Mouse (Mus musculus) stomach, postnatal 0 days (tissue): ENCODE results near the gene Cnn3.

ENCODE experiments used
- CTCF ChIP-seq: IDR thresholded peaks from 2 replicates; pipeline ENCODE4 v1.5.1; 2016; ENCODE audit warnings: antibody characterized with exemption, low read depth, mild to moderate bottlenecking, moderate library complexity
- EP300 ChIP-seq: optimal IDR thresholded peaks from 2 replicates; pipeline ENCODE3; 2016; ENCODE audit warnings: antibody characterized with exemption

DNA sequence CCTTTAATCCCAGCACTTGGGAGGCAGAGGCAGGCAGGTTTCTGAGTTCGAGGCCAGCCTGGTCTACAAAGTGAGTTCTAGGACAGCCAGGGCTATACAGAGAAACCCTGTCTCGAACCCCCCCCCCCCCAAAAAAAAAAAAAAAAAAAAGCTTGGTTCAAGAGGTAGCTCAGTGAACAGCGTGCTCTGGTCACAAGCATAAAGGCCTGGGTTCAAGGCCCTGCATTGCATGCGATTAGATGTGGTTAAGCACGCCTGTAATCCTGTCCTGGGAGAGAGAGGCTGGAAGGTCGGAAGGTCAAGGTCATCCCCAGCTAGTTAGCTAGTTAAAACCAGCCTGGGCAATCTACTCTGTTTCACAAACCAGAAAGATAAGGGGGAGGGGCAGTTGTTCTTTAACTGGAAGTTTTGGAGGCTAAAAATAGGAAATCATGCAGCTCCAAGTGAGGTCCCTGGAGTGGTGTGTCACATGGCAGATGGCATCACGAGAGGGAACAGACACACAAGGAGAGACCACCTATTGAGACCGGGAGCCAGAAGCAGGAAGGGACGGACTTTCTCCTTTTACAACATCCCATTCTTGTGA, 7.4 kb upstream of the Cnn3 start:
- no peak for TF ChIP-seq EP300
- TF ChIP-seq CTCF: no peak
